Mouse (Mus musculus): ENCODE results near the gene Hrh1. TPM values are rescaled to one million over a fixed set of nuclear protein-coding genes. Genes with fewer than 3 reads are reported as not detected.

The Hrh1 gene
- polyA plus RNA-seq, 1 experiment: 0.23 TPM

- Histone ChIP-seq H3K36me3 (ENCODE audit: control insufficient read depth, insufficient read depth, low read length) (no peaks in the 10 kb centered on the region), H3K4me3 (ENCODE audit: insufficient read depth, low read depth, low read length) (no peak overlapping the region), H3K27me3 (replicated peaks; ENCODE audit: control insufficient read depth, insufficient read depth, low read length) (0 out of 2 replicates have a peak, but pooled peaks cover 1% of the 10 kb centered on the region), H3K4me1 (ENCODE audit: control insufficient read depth, insufficient read depth, low read length) (no peaks in the 10 kb centered on the region), H3K27ac (ENCODE audit: insufficient read depth, low read depth, low read length) (no peak overlapping the region)
- DNase-seq: peak; percentile 63
- TF ChIP-seq CTCF (conservative IDR thresholded peaks at IDR 0.05; ENCODE audit: insufficient read depth, insufficient read length, low read depth, low read length) (no peak), POLR2A (IDR thresholded peaks at IDR 0.05; ENCODE audit: low read depth, low read length) (no peak)
- WGBS: 62% methylated on average over 4 of the region's 4 CpGs
These were observed 1.1 kb upstream of the Hrh1 start for GRCm38 (mm10) chr6:114396605-114397004.

- WGBS: 26% methylated on average over 11 of the region's 11 CpGs
- no peak for TF ChIP-seq POLR2A (IDR thresholded peaks at IDR 0.05; ENCODE audit: low read depth, low read length)
- TF ChIP-seq CTCF (conservative IDR thresholded peaks at IDR 0.05; ENCODE audit: insufficient read depth, insufficient read length, low read depth, low read length): no peak
- H3K27ac ChIP-seq (ENCODE audit: insufficient read depth, low read depth, low read length): no peak overlapping the region
- H3K36me3 ChIP-seq (ENCODE audit: control insufficient read depth, insufficient read depth, low read length): no peaks in the 10 kb centered on the region
- peak overlapping the region; percentile 42; the same call in 1 of the 2 replicates for H3K4me3 ChIP-seq (ENCODE audit: insufficient read depth, low read depth, low read length)
- H3K27me3 ChIP-seq (replicated peaks; ENCODE audit: control insufficient read depth, insufficient read depth, low read length): 0 out of 2 replicates have a peak, but pooled peaks cover 1% of the 10 kb centered on the region
- no peak for DNase-seq
- no peaks in the 10 kb centered on the region for H3K4me1 ChIP-seq (ENCODE audit: control insufficient read depth, insufficient read depth, low read length)
These were observed 456 bp upstream of the Hrh1 start for GRCm38 (mm10) chr6:114397280-114397679.

DNA sequence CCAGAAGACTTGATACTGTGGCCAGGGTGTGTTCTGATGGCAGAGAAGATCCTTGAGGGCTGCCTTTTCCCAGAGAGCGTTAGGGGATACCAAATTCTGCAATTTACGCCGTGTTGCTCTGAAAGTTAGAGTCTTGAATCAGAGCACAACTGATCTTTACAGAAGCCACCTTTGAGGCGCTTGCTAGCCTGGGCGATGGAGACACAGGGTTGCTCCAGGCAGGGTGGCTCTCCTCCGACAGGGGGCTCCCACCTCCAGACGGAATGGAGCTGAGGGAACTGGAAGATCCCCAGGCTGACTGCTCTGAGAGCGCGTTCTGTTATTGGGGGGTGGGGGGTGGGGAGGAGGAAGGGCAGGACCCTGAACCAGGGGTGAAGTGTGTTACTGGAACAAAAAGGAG is 890 bp downstream of the Hrh1 start:
- DNase-seq: no peak
- Histone ChIP-seq H3K4me3 (ENCODE audit: insufficient read depth, low read depth, low read length) (no peak overlapping the region), H3K36me3 (ENCODE audit: control insufficient read depth, insufficient read depth, low read length) (no peaks in the 10 kb centered on the region), H3K4me1 (ENCODE audit: control insufficient read depth, insufficient read depth, low read length) (no peaks in the 10 kb centered on the region), H3K27ac (ENCODE audit: insufficient read depth, low read depth, low read length) (no peak overlapping the region), H3K27me3 (replicated peaks; ENCODE audit: control insufficient read depth, insufficient read depth, low read length) (0 out of 2 replicates have a peak, but pooled peaks cover 1% of the 10 kb centered on the region)
- WGBS: 6% methylated on average over 9 of the region's 9 CpGs
- no peak for TF ChIP-seq POLR2A (IDR thresholded peaks at IDR 0.05; ENCODE audit: low read depth, low read length)
- 0 out of 2 replicates have a peak, but pooled peaks have one; percentile 17 for TF ChIP-seq CTCF (conservative IDR thresholded peaks at IDR 0.05; ENCODE audit: insufficient read depth, insufficient read length, low read depth, low read length)

GRCm38 (mm10) chr6:114400387-114400786 is 2.7 kb downstream of the Hrh1 start:
- Histone ChIP-seq H3K27me3 (replicated peaks; ENCODE audit: control insufficient read depth, insufficient read depth, low read length) (0 out of 2 replicates have a peak, but pooled peaks cover 1% of the 10 kb centered on the region), H3K4me3 (ENCODE audit: insufficient read depth, low read depth, low read length) (no peak overlapping the region), H3K27ac (ENCODE audit: insufficient read depth, low read depth, low read length) (no peak overlapping the region), H3K4me1 (ENCODE audit: control insufficient read depth, insufficient read depth, low read length) (no peaks in the 10 kb centered on the region), H3K36me3 (ENCODE audit: control insufficient read depth, insufficient read depth, low read length) (no peaks in the 10 kb centered on the region)
- 63% methylated on average over 10 of the region's 10 CpGs for WGBS
- no peak for DNase-seq
- TF ChIP-seq POLR2A (IDR thresholded peaks at IDR 0.05; ENCODE audit: low read depth, low read length) (no peak), CTCF (conservative IDR thresholded peaks at IDR 0.05; ENCODE audit: insufficient read depth, insufficient read length, low read depth, low read length) (no peak)

- TF ChIP-seq CTCF (conservative IDR thresholded peaks at IDR 0.05; ENCODE audit: insufficient read depth, insufficient read length, low read depth, low read length) (no peak), POLR2A (IDR thresholded peaks at IDR 0.05; ENCODE audit: low read depth, low read length) (no peak)
- H3K4me3 ChIP-seq (ENCODE audit: insufficient read depth, low read depth, low read length): no peak overlapping the region
- no peak overlapping the region for H3K27ac ChIP-seq (ENCODE audit: insufficient read depth, low read depth, low read length)
- DNase-seq: no peak
- 81% methylated on average over 8 of the region's 8 CpGs for WGBS
- H3K4me1 ChIP-seq (ENCODE audit: control insufficient read depth, insufficient read depth, low read length): no peaks in the 10 kb centered on the region
- H3K27me3 ChIP-seq (replicated peaks; ENCODE audit: control insufficient read depth, insufficient read depth, low read length): 0 out of 2 replicates have a peak, but pooled peaks cover 1% of the 10 kb centered on the region
- no peaks in the 10 kb centered on the region for H3K36me3 ChIP-seq (ENCODE audit: control insufficient read depth, insufficient read depth, low read length)
These were observed 3.1 kb downstream of the Hrh1 start for GRCm38 (mm10) chr6:114400841-114401240.

DNA sequence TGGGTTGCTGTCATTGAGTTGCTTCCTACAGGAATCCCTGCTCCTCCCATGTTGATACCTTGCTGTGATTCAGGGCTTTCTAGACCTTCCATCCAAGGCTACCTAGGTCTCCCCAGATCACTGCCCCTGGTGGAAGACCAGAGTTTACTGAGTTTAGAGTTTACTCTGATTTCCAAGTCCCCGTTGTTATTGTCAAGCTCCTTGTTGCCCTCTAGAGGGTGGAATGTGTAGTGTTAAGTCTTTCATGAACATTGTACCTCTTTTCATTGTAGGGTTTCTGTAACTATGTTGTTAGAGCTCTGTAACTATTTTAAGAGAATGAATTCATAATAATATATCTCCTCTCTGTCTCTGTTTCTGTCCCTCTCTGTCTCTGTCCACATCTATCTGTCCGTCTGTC is 4.4 kb downstream of the Hrh1 start:
- Histone ChIP-seq H3K27ac (ENCODE audit: insufficient read depth, low read depth, low read length) (no peak overlapping the region), H3K36me3 (ENCODE audit: control insufficient read depth, insufficient read depth, low read length) (no peaks in the 10 kb centered on the region), H3K4me1 (ENCODE audit: control insufficient read depth, insufficient read depth, low read length) (no peaks in the 10 kb centered on the region), H3K4me3 (ENCODE audit: insufficient read depth, low read depth, low read length) (no peak overlapping the region), H3K27me3 (replicated peaks; ENCODE audit: control insufficient read depth, insufficient read depth, low read length) (0 out of 2 replicates have a peak, but pooled peaks cover 1% of the 10 kb centered on the region)
- TF ChIP-seq CTCF (conservative IDR thresholded peaks at IDR 0.05; ENCODE audit: insufficient read depth, insufficient read length, low read depth, low read length) (no peak), POLR2A (IDR thresholded peaks at IDR 0.05; ENCODE audit: low read depth, low read length) (no peak)
- no peak for DNase-seq
- 63% methylated on average over 2 of the region's 2 CpGs for WGBS

DNA sequence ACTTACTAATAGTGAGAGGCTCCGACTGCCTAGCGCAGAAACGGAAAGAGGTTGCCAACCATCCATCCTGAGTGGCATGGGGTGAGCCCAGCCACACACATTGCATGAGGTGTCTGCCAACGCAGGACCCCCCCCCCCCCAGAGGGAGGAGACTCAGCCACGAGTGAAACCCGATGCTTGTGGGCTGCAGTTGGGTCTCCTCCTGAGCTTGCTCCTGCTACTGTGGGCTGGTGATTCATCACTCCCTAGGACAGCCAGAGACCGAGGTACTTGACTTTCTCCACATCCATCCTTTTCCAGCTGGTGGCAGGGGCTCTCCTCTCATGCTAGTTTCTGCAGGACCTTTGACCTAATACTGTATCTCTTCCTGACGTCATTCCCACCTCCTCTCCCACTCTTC is 5.9 kb downstream of the Hrh1 start:
- H3K27ac ChIP-seq (ENCODE audit: insufficient read depth, low read depth, low read length): no peak overlapping the region

More for the DNA sequence above, 5.9 kb downstream of the Hrh1 start:
- Histone ChIP-seq H3K27me3 (replicated peaks; ENCODE audit: control insufficient read depth, insufficient read depth, low read length) (no peaks in the 10 kb centered on the region), H3K36me3 (ENCODE audit: control insufficient read depth, insufficient read depth, low read length) (no peaks in the 10 kb centered on the region), H3K4me3 (ENCODE audit: insufficient read depth, low read depth, low read length) (no peak overlapping the region), H3K4me1 (ENCODE audit: control insufficient read depth, insufficient read depth, low read length) (no peaks in the 10 kb centered on the region)
- WGBS: 12% methylated on average over 8 of the region's 8 CpGs
- DNase-seq: no peak
- no peak for TF ChIP-seq POLR2A (IDR thresholded peaks at IDR 0.05; ENCODE audit: low read depth, low read length)
- no peak for TF ChIP-seq CTCF (conservative IDR thresholded peaks at IDR 0.05; ENCODE audit: insufficient read depth, insufficient read length, low read depth, low read length)

Measured in kidney, adult 2 months (tissue).